Mouse (Mus musculus): ENCODE results near the gene Hist1h2an.
A peak's percentile ranks its signal among the peaks of the same experiment; 100 is the strongest.
"Not testable (repeated sequence)": the region's sequence is repeated elsewhere in the genome, so short reads cannot be mapped to it uniquely, and the experiment has no call there.

Hist1h2an gene

DNA sequence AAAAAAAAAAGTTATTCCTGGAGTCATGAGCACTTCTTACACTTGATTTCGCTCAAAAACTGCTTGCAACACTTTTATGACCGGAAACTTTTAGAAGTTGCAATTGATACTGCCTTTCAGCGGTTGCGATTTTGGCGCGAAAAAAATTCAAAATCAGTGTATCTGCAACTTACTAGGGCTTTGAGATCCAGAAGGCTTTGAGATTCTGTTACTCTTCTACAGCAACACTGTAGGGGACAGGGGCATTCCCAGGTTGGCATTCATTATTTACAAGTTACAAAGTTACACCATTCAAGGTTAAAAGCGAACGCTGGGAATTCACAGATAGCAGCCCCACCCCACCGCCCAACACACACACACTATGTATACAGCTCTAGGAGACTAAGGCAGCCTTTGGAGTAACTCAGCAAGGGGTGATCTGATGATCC, 3.3 kb downstream of the Hist1h2an start:
- peak; percentile 12 to 68 for DNase-seq (ENCODE audit: inconsistent age in 2 of 2, low spot score in 1 of 2)

DNA sequence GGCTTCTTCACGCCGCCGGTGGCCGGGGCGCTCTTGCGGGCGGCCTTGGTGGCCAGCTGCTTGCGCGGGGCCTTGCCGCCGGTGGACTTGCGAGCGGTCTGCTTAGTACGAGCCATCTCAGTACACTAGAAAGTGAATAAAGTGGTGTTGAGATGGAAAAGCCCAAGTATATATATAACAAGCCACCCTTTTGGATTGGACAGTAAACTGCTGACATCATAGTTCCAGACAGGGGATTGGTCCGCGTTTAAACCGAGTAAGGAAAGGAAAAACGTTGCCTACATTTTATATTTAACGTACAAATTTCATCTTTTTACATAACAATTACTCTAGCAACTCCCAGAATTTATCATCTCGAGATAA, 3.8 kb downstream of the Hist1h2an start, which contains the start of gene Hist1h3i:
Gene Hist1h3i, minus strand, starts transcription at position 116 of the 363 bp plus-strand sequence.
- peak; percentile 55 to 94 for DNase-seq (ENCODE audit: inconsistent age in 2 of 2, low spot score in 1 of 2)

DNA sequence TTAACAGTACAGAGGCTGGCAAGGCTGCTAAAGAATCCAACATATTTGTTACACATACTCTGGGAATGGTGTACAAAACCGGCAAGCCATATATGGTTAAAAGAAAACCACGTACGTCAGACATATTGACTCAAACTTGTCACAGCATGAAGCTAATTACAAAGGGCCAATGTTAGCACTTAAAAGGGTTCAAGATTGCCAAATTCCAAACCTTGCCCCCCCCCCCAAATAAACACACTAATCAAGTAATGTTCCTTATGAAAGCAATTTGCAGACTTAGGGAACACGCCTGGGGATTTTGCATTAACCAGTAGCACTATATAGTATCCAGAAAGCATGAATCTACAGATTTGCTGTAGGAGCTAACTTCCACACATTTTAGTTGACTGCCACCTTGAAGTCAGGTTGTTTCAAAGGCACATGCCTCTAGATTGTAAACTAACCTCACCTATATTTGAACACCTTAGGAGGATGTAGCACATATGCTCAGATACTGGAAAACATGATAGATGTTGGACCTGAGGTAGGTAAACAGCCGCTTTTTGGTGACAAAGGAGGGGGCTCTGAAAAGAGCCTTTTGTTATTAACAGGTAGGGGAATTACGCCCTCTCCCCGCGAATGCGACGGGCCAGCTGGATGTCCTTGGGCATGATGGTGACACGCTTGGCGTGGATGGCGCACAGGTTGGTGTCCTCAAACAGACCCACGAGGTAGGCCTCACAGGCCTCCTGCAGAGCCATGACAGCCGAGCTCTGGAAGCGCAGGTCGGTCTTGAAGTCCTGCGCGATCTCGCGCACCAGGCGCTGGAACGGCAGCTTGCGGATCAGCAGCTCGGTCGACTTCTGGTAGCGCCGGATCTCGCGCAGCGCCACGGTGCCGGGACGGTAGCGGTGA, 4.4 kb downstream of the Hist1h2an start:
- not testable (repeated sequence) for DNase-seq (ENCODE audit: inconsistent age in 2 of 2, low spot score in 1 of 2)

DNA sequence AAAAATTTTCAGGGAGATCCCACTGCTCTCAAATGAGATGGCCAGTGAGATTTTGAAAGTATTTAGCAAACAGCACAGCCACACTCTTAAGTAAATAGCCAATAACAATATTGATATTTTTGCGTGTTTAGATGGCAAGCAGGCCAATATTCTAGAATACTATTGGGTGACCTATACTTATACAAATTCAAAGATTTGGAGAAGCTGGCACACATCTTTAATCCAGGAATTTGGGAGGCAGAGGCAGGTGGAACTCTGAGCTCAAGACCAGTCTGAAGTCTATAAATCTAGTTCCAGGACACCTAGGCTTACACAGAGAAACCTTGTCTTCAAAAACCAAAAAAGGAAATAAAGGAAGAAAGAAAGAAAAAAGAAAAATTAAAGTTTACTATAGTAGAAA, 5.4 kb downstream of the Hist1h2an start:
- no peak for DNase-seq (ENCODE audit: inconsistent age in 2 of 2, low spot score in 1 of 2)

DNA sequence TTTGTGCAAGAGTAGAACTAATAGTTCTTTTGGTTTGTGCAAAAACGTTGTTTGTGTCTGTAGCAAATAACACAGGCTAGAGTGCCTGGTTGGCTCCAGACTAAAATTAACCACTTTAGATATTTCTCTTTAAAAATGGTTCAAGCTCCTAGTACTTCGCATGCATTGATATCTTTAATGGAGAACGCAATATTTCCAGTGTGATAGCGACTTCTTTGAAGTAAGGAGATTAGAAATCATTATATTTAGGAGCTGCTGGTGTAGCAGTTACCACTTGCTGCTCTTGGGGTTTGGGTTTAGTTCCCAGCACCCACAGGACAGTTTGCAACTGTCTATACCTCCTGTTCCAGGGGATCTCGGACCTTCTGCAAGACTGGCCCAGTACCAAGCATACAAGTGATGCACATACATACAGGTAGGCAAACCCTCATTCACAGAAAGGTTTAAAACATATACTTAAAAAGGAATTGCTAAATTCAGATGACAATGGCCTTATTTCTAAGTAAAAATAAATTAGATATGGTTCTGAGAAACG, 5.9 kb downstream of the Hist1h2an start:
- no peak for DNase-seq (ENCODE audit: inconsistent age in 2 of 2, low spot score in 1 of 2)

DNA sequence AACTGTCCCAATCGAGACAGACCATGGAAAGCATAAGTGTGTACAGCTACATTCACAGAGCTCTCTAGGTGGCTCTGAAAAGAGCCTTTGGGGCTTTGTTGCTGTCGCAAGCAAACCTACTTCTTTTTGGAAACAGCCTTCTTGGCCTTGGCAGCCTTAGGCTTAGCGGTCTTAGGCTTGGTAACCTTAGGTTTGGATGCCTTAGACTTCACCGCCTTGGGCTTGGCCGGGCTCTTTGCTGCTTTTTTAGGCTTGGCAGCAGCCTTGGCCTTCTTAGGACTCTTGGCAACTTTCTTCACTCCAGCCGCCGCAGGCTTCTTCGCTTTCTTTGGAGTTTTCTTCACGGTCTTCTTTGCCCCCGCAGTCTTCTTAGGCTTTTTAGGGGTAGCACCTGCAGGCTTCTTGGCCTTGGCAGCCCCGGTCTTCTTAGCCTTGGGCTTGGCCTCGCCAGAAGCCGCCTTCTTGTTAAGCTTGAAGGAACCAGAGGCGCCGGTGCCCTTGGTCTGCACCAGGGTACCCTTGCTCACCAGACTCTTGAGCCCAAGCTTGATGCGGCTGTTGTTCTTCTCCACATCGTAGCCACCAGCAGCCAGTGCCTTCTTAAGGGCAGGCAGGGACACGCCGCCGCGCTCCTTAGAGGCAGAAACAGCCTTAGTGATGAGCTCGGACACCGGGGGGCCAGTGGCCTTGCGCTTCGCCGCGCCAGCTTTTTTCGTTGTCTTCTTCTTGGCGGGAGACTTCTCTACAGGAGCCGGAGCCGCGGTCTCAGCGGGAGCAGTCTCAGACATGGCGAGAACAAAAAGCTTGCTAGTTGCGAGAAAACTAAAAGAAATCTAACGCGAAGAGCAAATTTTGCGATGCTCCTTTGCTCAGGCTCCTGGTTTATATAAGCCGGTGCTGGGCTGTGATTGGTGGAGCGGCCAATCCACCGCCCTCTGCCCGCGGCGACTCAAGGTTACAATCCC, 7.0 kb downstream of the Hist1h2an start, which contains the start of gene Hist1h1b:
Gene Hist1h1b, minus strand, starts transcription at position 859 of the 965 bp plus-strand sequence.
- peak; percentile 72 to 91 for DNase-seq (ENCODE audit: inconsistent age in 2 of 2, low spot score in 1 of 2)

DNA sequence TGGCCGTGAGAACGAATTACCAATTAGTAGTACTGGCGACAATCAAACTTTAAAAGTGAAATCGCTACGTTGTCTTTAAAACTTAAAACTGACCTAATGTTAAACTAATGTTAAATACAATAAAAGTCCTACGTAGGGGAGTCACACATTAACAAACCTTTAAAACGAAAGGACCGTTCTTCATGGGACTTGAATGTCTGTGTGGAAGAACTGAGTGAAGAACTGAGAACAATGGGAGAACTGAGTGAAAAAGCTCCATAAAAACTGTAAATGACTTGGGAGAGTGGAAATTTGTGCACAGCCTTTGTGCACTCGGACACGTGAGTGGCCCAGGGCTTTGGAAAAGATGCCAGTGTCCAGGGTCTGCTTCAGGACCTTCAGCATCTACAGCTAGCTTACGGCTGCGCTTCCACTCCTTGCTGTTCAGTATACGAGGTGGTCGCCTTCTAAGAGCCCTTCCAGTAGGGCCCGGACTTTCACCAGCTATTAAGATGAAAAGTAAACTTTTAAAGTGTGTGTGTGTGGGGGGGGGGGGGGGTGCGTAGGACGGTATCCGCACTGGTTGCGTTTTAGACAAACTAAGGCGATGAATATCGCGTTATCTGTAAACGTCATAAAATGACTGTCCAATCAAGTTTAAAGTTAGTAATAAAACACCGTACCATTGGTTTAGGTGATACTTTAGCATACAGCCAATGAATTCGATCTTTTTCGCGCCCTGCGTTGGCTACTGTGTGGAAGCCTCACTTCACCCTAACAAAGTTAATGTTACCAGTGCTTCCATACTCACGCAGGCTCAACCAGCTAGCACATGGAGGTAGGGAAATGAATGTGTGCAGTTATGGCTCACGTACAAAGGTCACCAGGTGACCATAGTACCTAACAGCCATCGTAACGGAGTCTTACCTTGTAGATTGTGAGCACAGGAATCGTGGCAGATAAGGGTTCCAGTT, 7.9 kb downstream of the Hist1h2an start:
- peak; percentile 67 to 91 for DNase-seq (ENCODE audit: inconsistent age in 2 of 2, low spot score in 1 of 2)

DNA sequence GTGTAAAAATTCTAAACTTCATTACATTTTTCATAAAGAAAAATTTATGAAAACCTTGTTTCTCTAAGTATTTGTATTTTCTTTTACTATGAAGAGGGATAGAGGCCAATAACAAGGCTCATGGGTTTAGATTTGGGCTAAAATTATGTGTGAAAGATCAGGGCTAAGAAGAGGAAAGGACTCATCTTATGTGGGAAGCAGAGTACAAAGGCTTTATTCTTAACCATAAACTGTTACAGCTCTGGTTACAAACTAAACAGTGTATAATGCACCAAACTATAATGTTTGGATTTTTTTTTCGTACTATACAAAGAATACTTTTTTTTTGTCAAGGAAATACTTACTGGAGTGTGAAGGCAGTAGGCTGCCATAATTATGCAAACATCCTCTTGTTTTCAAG, 31.3 kb downstream of the Hist1h2an start:
- DNase-seq (ENCODE audit: inconsistent age in 2 of 2, low spot score in 1 of 2) = no peak

DNA sequence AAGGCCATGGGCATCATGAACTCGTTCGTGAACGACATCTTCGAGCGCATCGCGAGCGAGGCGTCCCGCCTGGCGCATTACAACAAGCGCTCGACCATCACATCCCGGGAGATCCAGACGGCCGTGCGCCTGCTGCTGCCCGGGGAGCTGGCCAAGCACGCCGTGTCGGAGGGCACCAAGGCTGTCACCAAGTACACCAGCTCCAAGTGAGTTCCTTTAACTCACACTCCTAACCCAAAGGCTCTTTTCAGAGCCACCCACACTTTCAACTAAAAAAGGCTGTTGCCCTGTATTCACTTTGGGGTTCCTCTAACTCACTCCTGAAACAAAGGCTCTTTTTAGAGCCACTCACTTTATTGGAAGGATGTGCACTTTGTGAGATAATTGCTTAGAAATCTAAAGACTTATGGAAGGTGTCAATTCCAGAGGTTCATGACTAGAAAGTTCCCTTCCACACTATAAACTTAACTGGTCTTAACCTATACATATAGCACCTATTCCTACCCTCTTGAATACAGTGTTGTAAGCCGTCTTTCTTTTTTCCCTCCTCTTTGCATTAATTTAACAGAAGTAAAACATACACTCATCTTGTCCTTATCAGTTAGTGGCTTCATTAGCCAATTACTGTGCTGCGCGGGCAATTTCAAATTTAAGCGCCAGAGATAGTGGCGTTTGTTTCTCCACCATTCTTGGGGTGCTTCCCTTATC, 32.6 kb downstream of the Hist1h2an start:
- DNase-seq (ENCODE audit: inconsistent age in 2 of 2, low spot score in 1 of 2) = peak in 1 of 2 experiments; percentile 64

DNA sequence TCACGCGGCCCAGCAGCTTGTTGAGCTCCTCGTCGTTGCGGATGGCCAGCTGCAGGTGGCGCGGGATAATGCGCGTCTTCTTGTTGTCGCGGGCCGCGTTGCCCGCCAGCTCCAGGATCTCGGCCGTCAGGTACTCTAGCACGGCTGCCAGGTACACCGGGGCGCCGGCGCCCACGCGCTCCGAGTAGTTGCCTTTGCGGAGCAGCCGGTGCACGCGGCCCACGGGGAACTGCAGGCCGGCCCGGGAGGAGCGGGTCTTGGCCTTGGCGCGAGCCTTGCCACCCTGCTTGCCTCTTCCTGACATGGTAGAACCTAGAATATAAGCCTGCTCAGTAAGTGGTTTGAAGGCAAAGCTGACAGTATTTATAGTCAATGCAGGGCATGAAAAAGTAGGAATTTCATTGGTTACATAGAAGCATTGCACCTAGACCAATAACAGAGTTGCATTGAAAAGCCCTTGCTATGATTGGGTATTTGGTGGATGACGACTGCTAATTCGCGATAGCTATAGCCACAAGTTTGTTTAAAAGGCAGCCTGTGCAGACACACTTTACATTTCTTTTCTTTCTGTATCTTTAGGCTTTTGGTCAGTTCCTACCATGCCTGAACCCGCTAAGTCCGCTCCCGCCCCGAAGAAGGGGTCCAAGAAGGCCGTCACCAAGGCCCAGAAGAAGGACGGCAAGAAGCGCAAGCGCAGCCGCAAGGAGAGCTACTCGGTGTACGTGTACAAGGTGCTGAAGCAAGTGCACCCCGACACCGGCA, 33.3 kb downstream of the Hist1h2an start, which contains the start of the genes Hist1h2ak and Hist1h2bn:
Gene Hist1h2ak, minus strand, starts transcription at position 304 of the 762 bp plus-strand sequence.
Gene Hist1h2bn, plus strand, starts transcription at position 600 of the 762 bp plus-strand sequence.
- peak; percentile 67 to 93 for DNase-seq (ENCODE audit: inconsistent age in 2 of 2, low spot score in 1 of 2)

DNA sequence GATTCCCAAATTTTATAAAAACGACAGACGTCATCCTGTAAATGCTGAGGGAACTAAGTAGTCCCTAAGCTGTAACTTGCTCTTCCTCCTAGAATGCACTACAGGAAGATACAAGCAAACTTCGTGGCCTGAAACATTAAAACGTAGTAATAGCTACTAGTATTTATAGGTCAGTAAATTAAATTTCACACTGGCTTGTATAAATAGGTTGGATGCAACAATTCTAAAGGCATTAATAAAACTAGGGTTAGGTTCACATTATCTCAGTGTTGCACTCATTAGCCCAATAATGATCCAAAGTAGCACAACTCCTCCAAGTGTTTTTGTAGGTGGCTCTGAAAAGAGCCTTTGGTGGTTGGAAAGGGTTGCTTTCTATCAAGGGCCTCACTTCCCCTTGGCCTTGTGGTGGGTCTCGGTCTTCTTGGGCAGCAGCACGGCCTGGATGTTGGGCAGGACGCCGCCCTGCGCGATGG, 33.9 kb downstream of the Hist1h2an start:
- no peak for DNase-seq (ENCODE audit: inconsistent age in 2 of 2, low spot score in 1 of 2)

DNA sequence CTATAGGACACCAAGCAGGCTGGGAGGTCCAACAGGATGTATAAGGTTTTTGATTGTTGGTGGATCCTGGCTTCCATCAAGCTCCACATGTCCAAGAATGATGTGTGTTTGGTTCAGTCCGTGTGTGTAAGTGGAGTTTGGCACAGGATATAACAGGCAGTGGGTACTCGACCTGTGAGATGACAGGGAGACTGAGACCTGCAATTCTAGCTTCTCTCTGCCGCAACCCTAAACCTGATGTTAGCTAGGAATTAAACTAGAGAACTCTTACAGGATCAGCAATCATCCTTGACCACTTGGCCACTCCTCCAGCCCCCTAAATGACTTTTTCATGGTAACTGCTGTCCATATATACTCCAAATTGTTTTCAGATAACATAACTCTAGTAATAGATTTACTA, 34.7 kb downstream of the Hist1h2an start:
- no peak for DNase-seq (ENCODE audit: inconsistent age in 2 of 2, low spot score in 1 of 2)

DNA sequence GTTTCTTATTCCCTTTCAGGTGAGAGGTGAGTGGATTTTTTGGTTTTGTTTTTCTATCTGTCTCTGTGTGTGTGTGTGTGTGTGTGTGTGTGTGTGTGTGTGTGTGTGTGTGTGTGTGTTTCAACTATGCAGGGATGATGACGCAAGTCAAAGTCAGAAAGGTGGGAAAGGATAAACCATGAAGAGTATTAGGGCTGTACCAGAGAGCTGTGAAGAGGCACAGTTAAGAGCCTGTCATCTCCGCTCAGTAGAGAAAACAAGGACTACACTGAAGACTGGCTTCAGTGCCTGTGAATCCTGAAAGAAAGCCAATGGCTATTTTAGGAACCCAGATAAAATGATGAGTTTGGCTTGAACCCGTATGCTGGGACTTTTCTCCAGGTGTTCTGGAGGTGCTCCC, 35.2 kb downstream of the Hist1h2an start:
- DNase-seq (ENCODE audit: inconsistent age in 2 of 2, low spot score in 1 of 2) = no peak

DNA sequence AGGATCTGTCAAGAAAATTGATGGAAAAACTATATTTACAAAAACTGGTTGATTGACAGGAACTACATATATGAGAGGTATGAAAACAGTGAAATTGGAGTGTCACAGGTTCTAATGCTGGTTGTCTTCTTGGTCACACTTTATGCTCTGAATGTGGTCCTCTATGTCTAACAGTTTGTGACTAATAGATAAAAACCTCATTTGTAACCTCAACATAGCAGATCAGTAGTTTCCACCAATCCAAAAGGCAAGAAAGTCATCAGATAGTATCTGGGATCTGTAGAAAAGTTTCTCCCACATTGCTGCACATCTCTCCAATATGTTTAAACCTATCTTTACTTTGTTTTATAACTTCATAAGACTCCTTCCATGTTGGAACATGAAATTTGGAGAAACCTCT, 35.6 kb downstream of the Hist1h2an start:
- DNase-seq (ENCODE audit: inconsistent age in 2 of 2, low spot score in 1 of 2) = no peak

DNA sequence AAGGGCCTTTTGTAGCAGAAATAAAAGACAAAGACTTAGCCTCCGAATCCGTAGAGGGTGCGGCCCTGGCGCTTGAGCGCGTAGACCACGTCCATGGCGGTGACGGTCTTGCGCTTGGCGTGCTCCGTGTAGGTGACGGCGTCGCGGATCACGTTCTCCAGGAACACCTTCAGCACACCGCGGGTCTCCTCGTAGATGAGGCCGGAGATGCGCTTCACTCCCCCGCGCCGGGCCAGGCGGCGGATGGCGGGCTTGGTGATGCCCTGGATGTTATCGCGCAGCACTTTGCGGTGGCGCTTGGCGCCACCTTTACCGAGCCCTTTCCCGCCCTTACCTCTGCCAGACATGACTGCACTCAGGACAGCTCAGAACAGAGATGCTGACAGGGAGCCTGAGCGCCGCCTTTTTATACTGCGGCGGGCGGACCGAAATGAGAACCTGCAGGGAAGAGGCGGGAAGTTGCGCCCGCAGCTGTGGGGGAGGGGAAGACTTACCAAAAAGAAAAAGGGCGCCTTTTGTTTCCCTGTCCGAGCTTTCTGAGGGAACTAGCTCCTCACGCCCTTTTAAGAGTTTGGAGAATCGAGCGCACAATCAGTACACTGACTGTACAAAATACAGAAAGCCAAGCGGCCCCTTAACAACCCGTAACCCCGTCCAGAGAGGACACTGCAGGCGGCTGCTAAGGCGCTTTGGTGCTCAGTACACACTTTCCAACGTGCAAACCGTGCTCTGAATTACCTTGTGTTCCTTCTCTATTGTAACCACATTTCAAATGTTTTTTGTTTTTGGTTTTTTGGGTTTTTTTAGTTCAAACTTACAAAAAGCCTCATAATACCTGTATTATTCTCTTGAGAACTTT, 36.6 kb downstream of the Hist1h2an start, which contains the start of gene Hist1h4k:
Gene Hist1h4k, minus strand, starts transcription at position 347 of the 859 bp plus-strand sequence.
- DNase-seq (ENCODE audit: inconsistent age in 2 of 2, low spot score in 1 of 2) = peak; percentile 88 to 94

DNA sequence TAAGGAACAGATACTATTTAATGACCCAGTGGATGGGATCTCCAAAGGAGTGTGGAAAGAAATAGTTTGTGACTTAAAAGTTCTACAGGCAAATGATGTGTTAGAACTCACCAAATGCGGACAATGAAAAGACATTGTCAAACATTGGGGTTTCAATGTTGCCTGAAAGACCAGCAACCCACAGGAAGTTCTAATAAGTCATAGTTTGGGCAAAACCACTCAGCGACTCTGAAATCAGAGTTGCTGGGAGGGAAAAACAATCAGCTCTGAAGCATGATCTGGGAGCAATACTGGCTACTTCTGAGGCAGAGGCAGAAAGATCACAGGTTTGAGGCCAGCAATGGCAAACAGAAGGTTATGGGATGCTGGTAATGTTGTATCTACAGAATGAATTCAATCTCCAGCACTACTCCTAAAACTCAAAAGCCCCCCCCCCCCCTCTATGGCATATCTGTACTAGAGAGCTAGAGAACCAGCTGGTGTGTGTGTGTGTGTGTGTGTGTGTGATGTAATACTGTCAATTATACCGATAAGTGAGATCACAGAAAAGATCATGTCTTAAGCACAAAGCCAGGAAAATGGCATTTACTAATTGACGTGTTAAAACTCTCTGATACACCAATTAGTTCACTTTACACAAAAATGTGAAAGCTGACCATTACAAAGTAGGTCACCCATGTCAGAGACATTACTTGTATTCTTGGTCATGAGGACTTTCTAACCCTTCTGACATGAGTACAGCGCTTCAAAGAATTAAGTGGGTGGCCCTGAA, 37.4 kb downstream of the Hist1h2an start:
- DNase-seq (ENCODE audit: inconsistent age in 2 of 2, low spot score in 1 of 2) = peak in 1 of 2 experiments; percentile 22

DNA sequence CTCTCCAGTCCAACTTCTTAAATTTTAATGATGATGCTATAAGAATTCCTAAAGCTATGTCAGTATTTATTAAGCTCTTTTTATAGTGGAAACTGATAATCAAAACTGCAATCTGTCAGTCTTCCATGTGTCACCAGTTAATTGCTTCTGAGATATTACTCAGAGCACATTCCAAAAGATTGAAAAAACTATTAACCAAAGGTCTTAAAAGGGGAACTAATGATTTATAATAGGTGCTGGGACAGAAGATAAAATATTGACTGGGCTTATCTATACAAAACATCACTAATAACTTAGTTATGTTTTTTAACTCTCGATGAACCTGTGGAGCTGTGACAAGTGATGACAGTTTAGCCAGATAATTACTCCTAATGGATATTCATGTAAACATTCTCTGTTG, 42.0 kb downstream of the Hist1h2an start:
- no peak for DNase-seq (ENCODE audit: inconsistent age in 2 of 2, low spot score in 1 of 2)
